Mouse (Mus musculus): ENCODE data around the gene Ddn.

DNA sequence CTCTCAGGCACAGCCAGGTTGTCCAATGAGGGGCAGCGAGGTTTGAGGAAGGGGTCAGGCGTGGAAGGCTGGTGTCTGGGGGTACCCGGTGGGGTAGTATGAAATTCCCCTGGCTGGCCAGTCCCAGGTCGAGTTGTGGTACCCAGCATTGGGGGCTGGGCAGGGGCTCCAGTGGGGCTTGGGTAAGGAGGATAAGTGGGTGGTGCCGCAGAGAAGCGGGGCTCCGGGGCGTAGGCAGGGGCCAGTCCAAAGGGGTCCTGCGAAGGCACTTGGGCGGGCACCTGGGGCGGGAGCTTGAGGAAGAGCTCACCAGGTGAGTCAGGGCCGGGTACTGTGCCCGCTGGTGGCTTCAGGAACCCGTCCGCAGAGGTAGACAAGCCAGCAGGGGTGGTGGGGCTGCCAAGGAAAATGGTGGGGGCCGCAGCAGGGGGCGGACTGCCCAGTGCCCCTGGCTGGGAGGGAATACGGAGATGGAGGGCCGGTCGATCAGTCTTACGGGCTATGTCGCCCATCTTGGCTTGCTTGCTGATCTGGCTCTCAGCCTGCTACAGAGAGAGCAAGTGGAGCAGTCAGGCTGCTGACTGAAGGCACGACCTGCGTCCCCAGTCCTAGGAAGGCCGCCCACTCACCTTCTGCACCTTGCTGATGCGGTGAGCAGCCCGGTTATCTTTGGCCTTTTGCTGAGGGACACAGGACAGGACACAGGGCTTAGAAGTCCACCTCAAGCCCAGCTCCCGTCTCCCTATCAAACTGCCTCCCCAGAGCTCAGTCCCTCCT is 44.1 kb upstream of the Ddn start:
- no peak for TF ChIP-seq CTCF (IDR thresholded peaks at IDR 0.05; ENCODE audit: extremely low read depth, insufficient read length, insufficient replicate concordance, low read depth, low read length)
- TF ChIP-seq POLR2A (IDR thresholded peaks at IDR 0.05; ENCODE audit: low read depth, low read length), result no peak
